Mouse (Mus musculus): ENCODE measurements around the gene Tedc1.
"Not testable (repeated sequence)": the region's sequence is repeated elsewhere in the genome, so short reads cannot be mapped to it uniquely, and the experiment has no call there.

The Tedc1 gene

GRCm38 (mm10) chr12:113152991-113153525, 3.2 kb upstream of the Tedc1 start:
- no peak for DNase-seq (ENCODE audit: low read depth)

- no peak for DNase-seq (ENCODE audit: low read depth)
These were observed 2.2 kb upstream of the Tedc1 start for GRCm38 (mm10) chr12:113153971-113154370.

GRCm38 (mm10) chr12:113154747-113155075, 1.5 kb upstream of the Tedc1 start:
- no peak for DNase-seq (ENCODE audit: low read depth)

- DNase-seq (ENCODE audit: low read depth), result no peak
These were observed 997 bp upstream of the Tedc1 start for GRCm38 (mm10) chr12:113155076-113155771.

GRCm38 (mm10) chr12:113156540-113156929, 314 bp downstream of the Tedc1 start:
- DNase-seq (ENCODE audit: low read depth), result no peak

GRCm38 (mm10) chr12:113157002-113157401, 781 bp downstream of the Tedc1 start:
- DNase-seq (ENCODE audit: low read depth), result no peak

- DNase-seq (ENCODE audit: low read depth), result no peak
These were observed 1.3 kb downstream of the Tedc1 start for GRCm38 (mm10) chr12:113157521-113157920.

- no peak for DNase-seq (ENCODE audit: low read depth)
These were observed 1.8 kb downstream of the Tedc1 start for GRCm38 (mm10) chr12:113157971-113158370.

GRCm38 (mm10) chr12:113163561-113164006, 7.4 kb downstream of the Tedc1 start:
- DNase-seq (ENCODE audit: low read depth), result no peak

GRCm38 (mm10) chr12:113168031-113168536, 11.9 kb downstream of the Tedc1 start:
- no peak for DNase-seq (ENCODE audit: low read depth)

GRCm38 (mm10) chr12:113176960-113177725, 20.9 kb downstream of the Tedc1 start:
- DNase-seq (ENCODE audit: low read depth), result no peak

- no peak for DNase-seq (ENCODE audit: low read depth)
These were observed 24.8 kb downstream of the Tedc1 start for GRCm38 (mm10) chr12:113181020-113181419.

- DNase-seq (ENCODE audit: low read depth), result no peak
These were observed 28.7 kb downstream of the Tedc1 start for GRCm38 (mm10) chr12:113184945-113185344.

GRCm38 (mm10) chr12:113185442-113186291, 29.4 kb downstream of the Tedc1 start, which contains the start of gene Tmem121:
Gene Tmem121, plus strand, starts transcription at chr12:113185930.
- no peak for DNase-seq (ENCODE audit: low read depth)

GRCm38 (mm10) chr12:113186326-113187010, 30.2 kb downstream of the Tedc1 start:
- DNase-seq (ENCODE audit: low read depth), result no peak

GRCm38 (mm10) chr12:113187011-113187375, 30.8 kb downstream of the Tedc1 start:
- no peak for DNase-seq (ENCODE audit: low read depth)

GRCm38 (mm10) chr12:113187584-113188295, 31.5 kb downstream of the Tedc1 start:
- DNase-seq (ENCODE audit: low read depth), result no peak

- no peak for DNase-seq (ENCODE audit: low read depth)
These were observed 32.3 kb downstream of the Tedc1 start for GRCm38 (mm10) chr12:113188349-113189055.

- no peak for DNase-seq (ENCODE audit: low read depth)
These were observed 37.2 kb downstream of the Tedc1 start for GRCm38 (mm10) chr12:113193423-113193822.

- DNase-seq (ENCODE audit: low read depth), result not testable (repeated sequence)
These were observed 42.9 kb downstream of the Tedc1 start for GRCm38 (mm10) chr12:113199132-113199531.
